14 mouse cellular contexts compared by ENCODE assay signal in genomic region chr14:68361481-68361880, GRCm38 (mm10).
A peak's percentile ranks its signal among the peaks of the same experiment; 100 is the strongest.
DNase-seq lines count a peak whose midpoint lies in the region; ATAC-seq lines count a peak whose summit lies in the region.
"Had no signal": no experiment of that assay in that cellular context is flagged by ENCODE, and none has a peak within 500 bp of the region (broad histone marks: within the 10 kb centered on the region; RNA-seq: fewer than 3 reads in every experiment).

No protein-coding gene starts in this region.

- H3K9ac ChIP-seq in hindbrain, embryonic 14.5 days = no peak overlapping the region
- H3K9ac ChIP-seq: intestine, embryonic 15.5 days; liver, embryonic 14.5 days had no signal

- no peaks in the 10 kb centered on the region for H3K27me3 ChIP-seq in hindbrain, embryonic 14.5 days (ENCODE audit: control insufficient read depth, insufficient read depth, low read length)
- H3K27me3 ChIP-seq: intestine, embryonic 15.5 days had no signal

- H3K4me1 ChIP-seq in hindbrain, embryonic 14.5 days (replicated peaks; ENCODE audit: control insufficient read depth, insufficient read depth, low read length) = peaks cover 11% of the 10 kb centered on the region
- H3K4me1 ChIP-seq: intestine, embryonic 15.5 days had no signal

- WGBS in hindbrain, embryonic 14.5 days = 29% methylated on average over 6 of the region's 6 CpGs

- ATAC-seq in frontal cortex, adult (ENCODE audit: low TSS enrichment) = peak; percentile 52
- ATAC-seq in hindbrain, embryonic 14.5 days (ENCODE audit: low FRiP score) = peak; percentile 43; the same call in 1 of the 2 replicates
- ATAC-seq: activated CD4-positive, CD25-positive, alpha-beta regulatory T cell, adult 4 months; intestine, embryonic 15.5 days had no signal

- peak overlapping the region; percentile 62 for H3K27ac ChIP-seq in hindbrain, embryonic 14.5 days
- H3K27ac ChIP-seq: intestine, embryonic 15.5 days; liver, embryonic 14.5 days had no signal

- H3K4me3 ChIP-seq in hindbrain, embryonic 14.5 days (replicated peaks; ENCODE audit: low read length) = no peak overlapping the region
- H3K4me3 ChIP-seq: intestine, embryonic 15.5 days had no signal

- H3K9me3 ChIP-seq in hindbrain, embryonic 14.5 days (ENCODE audit: control insufficient read depth, low read length) = no peaks in the 10 kb centered on the region
- H3K9me3 ChIP-seq: intestine, embryonic 15.5 days had no signal

- no peak overlapping the region for H3K4me2 ChIP-seq in hindbrain, embryonic 14.5 days (replicated peaks)
- H3K4me2 ChIP-seq: intestine, embryonic 15.5 days had no signal

- no peaks in the 10 kb centered on the region for H3K36me3 ChIP-seq in hindbrain, embryonic 14.5 days (replicated peaks; ENCODE audit: control insufficient read depth, insufficient read depth)
- H3K36me3 ChIP-seq: intestine, embryonic 15.5 days had no signal

- no peak for DNase-seq in frontal cortex, adult 2 months (ENCODE audit: extremely low spot score in 1 of 2, low spot score in 1 of 2)
- DNase-seq in MN1 (ENCODE audit: low spot score) = peak; percentile 70
- peak; percentile 11 for DNase-seq in brain, adult 2 months (ENCODE audit: low read depth, low spot score)
- DNase-seq in hindbrain, embryonic 14.5 days (ENCODE audit: low spot score) = no peak
- no peak for DNase-seq in urinary bladder, adult 18-20 months (ENCODE audit: low spot score in 2 of 2)
- no peak for DNase-seq in adrenal gland, adult 18-20 months (ENCODE audit: low spot score in 2 of 2)
- DNase-seq: heart, postnatal 14 days; kidney, postnatal 14 days; right cerebral cortex, postnatal 4 days; thymus, adult 2 months had no signal

Comparison
In these comparisons a context has a peak if more than half of its experiments do, and no peak if none do; other contexts are left out.
1. DNase-seq: peak in MN1 (single experiment) and brain, adult 2 months (single experiment); none in frontal cortex, adult 2 months (0 of 2), hindbrain, embryonic 14.5 days (single experiment), urinary bladder, adult 18-20 months (0 of 2) and adrenal gland, adult 18-20 months (0 of 2).